Mouse (Mus musculus): ENCODE measurements around the gene Hmmr.
A peak's percentile ranks its signal among the peaks of the same experiment; 100 is the strongest.

The Hmmr gene

DNA sequence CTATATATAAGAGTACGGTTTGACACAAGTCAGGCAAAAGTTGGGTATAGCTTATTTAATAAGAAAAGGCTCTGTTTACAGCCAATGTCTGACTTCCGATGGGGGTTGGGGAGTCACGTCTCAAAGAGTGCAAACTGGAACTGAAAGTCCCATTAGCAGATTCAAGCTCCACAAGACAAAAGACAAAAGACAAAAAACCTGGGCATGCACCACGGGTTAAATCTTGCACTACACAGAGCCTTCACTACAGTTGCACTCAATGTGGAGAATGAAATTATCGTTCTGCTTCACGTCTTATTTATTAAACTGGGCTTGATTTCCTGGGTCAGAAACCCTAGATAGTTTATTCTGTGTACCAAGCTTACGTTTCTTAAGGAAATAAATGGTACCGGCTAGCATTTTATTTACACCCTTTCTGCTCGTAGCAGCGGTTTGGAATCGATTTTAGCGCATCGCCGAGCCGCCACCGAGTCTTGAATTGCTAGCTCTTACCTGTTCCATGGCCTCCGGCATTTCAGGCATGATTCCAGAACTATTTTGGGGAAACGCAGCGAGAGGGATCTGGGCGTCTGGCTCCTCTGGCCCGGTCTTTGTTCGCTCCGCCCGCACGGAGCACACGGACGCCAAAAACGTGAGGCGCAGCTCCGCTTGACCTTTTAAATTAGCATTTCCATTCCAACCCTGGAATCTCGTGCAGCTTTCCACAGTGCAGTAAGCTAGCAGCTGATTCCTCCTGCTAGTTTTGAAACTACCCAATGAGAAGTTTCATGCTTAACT, 38.7 kb downstream of the Hmmr start:
- peak; percentile 48 to 67 for DNase-seq

GRCm38 (mm10) chr11:40693366-40693951, 39.8 kb downstream of the Hmmr start:
- DNase-seq = peak; percentile 58 to 65

GRCm38 (mm10) chr11:40692511-40693365, 40.5 kb downstream of the Hmmr start:
- DNase-seq = peak; percentile 95

DNA sequence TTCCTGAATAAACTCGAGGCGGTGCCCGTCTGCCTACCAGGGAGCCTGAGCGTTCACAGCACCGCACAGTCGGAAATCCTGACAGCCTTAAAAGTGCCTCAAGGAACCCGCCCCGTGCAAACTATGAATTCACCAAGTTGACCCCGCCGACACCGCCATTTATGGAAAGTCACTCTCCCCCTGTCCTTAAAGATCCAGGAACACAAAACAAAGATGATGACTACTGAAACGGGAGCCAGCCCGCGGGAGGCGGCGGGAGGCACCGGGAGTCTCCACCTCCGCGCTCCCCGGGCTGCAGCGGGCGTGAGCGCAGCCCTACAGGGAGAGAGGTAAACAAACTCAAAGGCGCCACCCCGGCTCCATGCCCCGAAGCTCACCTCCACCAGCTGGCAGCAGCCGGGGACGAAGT, 41.1 kb downstream of the Hmmr start:
- DNase-seq = no peak

- no peak for DNase-seq
Observed at GRCm38 (mm10) chr11:40690444-40691127, 42.6 kb downstream of the Hmmr start.

- no peak for DNase-seq
Observed at GRCm38 (mm10) chr11:40683295-40683694, 49.9 kb downstream of the Hmmr start.

- DNase-seq = no peak
Observed at GRCm38 (mm10) chr11:40682456-40682855, 50.8 kb downstream of the Hmmr start.

DNA sequence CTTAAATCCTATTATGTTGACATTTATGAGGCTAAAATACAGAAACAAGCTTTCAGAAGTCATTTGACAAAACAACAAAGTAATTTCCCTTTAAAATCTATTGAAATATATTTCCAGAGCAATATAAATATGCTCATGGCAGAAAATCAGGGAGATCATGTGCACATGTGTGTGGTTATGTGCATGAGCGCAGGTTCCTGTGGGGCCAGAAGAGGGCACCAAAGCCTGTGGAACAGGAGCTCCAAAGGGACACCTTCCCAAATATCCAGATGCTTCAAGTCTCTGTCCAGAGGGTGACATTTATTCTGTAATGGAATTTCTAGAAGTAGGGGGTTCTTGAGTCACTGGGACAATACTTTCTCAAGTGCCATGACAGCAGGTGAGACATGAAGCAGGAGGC, 56.1 kb downstream of the Hmmr start:
- DNase-seq = no peak

DNA sequence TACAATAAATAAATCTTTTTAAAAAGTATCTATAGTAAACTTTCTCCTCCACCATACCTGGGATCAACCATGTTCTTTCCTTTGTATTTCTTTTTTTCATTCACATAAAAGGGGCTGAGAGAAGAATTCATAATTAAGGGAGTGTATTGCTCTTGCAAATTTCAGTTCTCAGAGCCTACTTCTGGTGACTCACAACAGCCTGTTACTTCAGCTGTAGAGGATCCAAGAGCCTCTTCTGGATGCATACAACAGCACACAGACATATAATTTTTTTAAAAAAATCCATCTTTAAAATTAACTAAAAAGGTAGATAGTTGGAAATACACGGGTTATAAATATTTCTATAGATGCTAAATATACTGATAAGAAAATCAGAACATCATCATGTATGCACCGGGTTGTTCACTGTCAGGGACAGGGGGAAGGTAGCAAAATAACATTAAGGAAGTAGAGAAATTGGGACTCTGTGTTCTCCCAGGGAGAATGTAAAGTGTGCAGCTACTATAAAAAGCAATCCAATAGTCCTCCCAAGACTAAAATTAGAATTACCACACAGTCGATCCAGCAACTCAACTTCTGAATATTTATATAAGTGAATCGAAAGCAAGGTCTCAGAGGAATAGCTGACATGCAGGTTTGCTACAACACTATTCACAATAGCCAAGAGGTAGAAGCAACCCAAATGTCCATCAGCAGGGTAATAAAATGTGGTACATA, 58.0 kb downstream of the Hmmr start:
- no peak for DNase-seq
